Mouse (Mus musculus): ENCODE data around the gene Gm20379. TPM values are rescaled to one million over a fixed set of nuclear protein-coding genes. Genes with fewer than 3 reads are reported as not detected.
A peak's percentile ranks its signal among the peaks of the same experiment; 100 is the strongest.

The Gm20379 gene
- total RNA-seq (2015) (not detected in 2 replicates), total RNA-seq (2017) (not detected in 2 replicates)

- no peak for ATAC-seq (replicated peaks; ENCODE audit: poor library complexity)
Measured at GRCm38 (mm10) chr13:92305680-92306079, at the start of gene Gm20379. TSS of gene Gm20379 (plus strand) at chr13:92305980.

- ATAC-seq (replicated peaks; ENCODE audit: poor library complexity) = no peak
Measured at GRCm38 (mm10) chr13:92261329-92261728, 44.5 kb upstream of the Gm20379 start.

GRCm38 (mm10) chr13:92263566-92263965 is 42.2 kb upstream of the Gm20379 start:
- no peak for ATAC-seq (replicated peaks; ENCODE audit: poor library complexity)

- ATAC-seq (replicated peaks; ENCODE audit: poor library complexity) = peak; percentile 85
Measured at GRCm38 (mm10) chr13:92267076-92267475, 38.7 kb upstream of the Gm20379 start.

GRCm38 (mm10) chr13:92274274-92275198 is 31.2 kb upstream of the Gm20379 start:
- peak; percentile 94 for ATAC-seq (replicated peaks; ENCODE audit: poor library complexity)

GRCm38 (mm10) chr13:92275292-92275691 is 30.5 kb upstream of the Gm20379 start:
- ATAC-seq (replicated peaks; ENCODE audit: poor library complexity) = no peak

- no peak for ATAC-seq (replicated peaks; ENCODE audit: poor library complexity)
Measured at GRCm38 (mm10) chr13:92277027-92277426, 28.8 kb upstream of the Gm20379 start.

- ATAC-seq (replicated peaks; ENCODE audit: poor library complexity) = no peak
Measured at GRCm38 (mm10) chr13:92291605-92292004, 14.2 kb upstream of the Gm20379 start.

- no peak for ATAC-seq (replicated peaks; ENCODE audit: poor library complexity)
Measured at GRCm38 (mm10) chr13:92293883-92294282, 11.9 kb upstream of the Gm20379 start.

GRCm38 (mm10) chr13:92296490-92296889 is 9.3 kb upstream of the Gm20379 start:
- no peak for ATAC-seq (replicated peaks; ENCODE audit: poor library complexity)

GRCm38 (mm10) chr13:92297021-92297420 is 8.8 kb upstream of the Gm20379 start:
- ATAC-seq (replicated peaks; ENCODE audit: poor library complexity) = no peak

- ATAC-seq (replicated peaks; ENCODE audit: poor library complexity) = no peak
Measured at GRCm38 (mm10) chr13:92299522-92299921, 6.3 kb upstream of the Gm20379 start.

GRCm38 (mm10) chr13:92301754-92302153 is 4.0 kb upstream of the Gm20379 start:
- ATAC-seq (replicated peaks; ENCODE audit: poor library complexity) = no peak

- no peak for ATAC-seq (replicated peaks; ENCODE audit: poor library complexity)
Measured at GRCm38 (mm10) chr13:92302466-92302865, 3.3 kb upstream of the Gm20379 start.

GRCm38 (mm10) chr13:92303062-92303948 is 2.5 kb upstream of the Gm20379 start:
- ATAC-seq (replicated peaks; ENCODE audit: poor library complexity) = no peak

GRCm38 (mm10) chr13:92304291-92304690 is 1.5 kb upstream of the Gm20379 start:
- ATAC-seq (replicated peaks; ENCODE audit: poor library complexity) = no peak

- ATAC-seq (replicated peaks; ENCODE audit: poor library complexity) = no peak
Measured at GRCm38 (mm10) chr13:92314613-92315012, 8.8 kb downstream of the Gm20379 start.

- peak; percentile 85 for ATAC-seq (replicated peaks; ENCODE audit: poor library complexity)
Measured at GRCm38 (mm10) chr13:92320770-92321169, 15.0 kb downstream of the Gm20379 start.

- no peak for ATAC-seq (replicated peaks; ENCODE audit: poor library complexity)
Measured at GRCm38 (mm10) chr13:92326030-92326429, 20.2 kb downstream of the Gm20379 start.

GRCm38 (mm10) chr13:92328000-92328399 is 22.2 kb downstream of the Gm20379 start:
- peak; percentile 74 for ATAC-seq (replicated peaks; ENCODE audit: poor library complexity)

GRCm38 (mm10) chr13:92330621-92331020 is 24.8 kb downstream of the Gm20379 start:
- ATAC-seq (replicated peaks; ENCODE audit: poor library complexity) = no peak

All from megakaryocyte progenitor cell, adult 5-6 weeks (primary cell).